Mouse (Mus musculus) midbrain, embryonic 16.5 days (tissue): ENCODE results near the gene Pmepa1. TPM values are rescaled to one million over a fixed set of nuclear protein-coding genes. Genes with fewer than 3 reads are reported as not detected.

Experiments
- ATAC-seq: fragments of 200-750 bp; cut with Nextera tagmentation; 2 replicates; pipeline ENCODE4 v1.8.0; 2017; ENCODE audit warnings: moderate TSS enrichment
- H3K27ac ChIP-seq: fragments of 300-500 bp; sonication (generic); 2 replicates; pipeline ENCODE4 v1.5.1; 2014; ENCODE audit warnings: mild to moderate bottlenecking, low read length, mixed read lengths
- H3K27me3 ChIP-seq: fragments of 300-500 bp; sonication (generic); 2 replicates; pipeline ENCODE4 v1.6.1; 2014; ENCODE audit warnings: low read depth, low read length, mixed read lengths; ENCODE audit not compliant: control insufficient read depth, insufficient read depth
- H3K36me3 ChIP-seq: fragments of 300-500 bp; sonication (generic); 2 replicates; pipeline ENCODE4 v1.6.1; 2014; ENCODE audit warnings: mild to moderate bottlenecking, low read length, moderate library complexity, mixed read lengths; ENCODE audit not compliant: control insufficient read depth, insufficient read depth
- H3K4me1 ChIP-seq: fragments of 300-500 bp; sonication (generic); 2 replicates; pipeline ENCODE4 v1.6.1; 2014; ENCODE audit warnings: mild to moderate bottlenecking, low read length, mixed read lengths; ENCODE audit not compliant: control insufficient read depth, insufficient read depth
- H3K4me2 ChIP-seq: fragments of 300-500 bp; sonication (generic); 2 replicates; pipeline ENCODE4 v1.6.1; 2014; ENCODE audit warnings: mild to moderate bottlenecking, low read length, mixed read lengths
- H3K4me3 ChIP-seq: fragments of 300-500 bp; sonication (generic); 2 replicates; pipeline ENCODE4 v1.5.1; 2014; ENCODE audit warnings: low read depth, mild to moderate bottlenecking, low read length, moderate library complexity, mixed read lengths
- H3K9ac ChIP-seq: fragments of 300-500 bp; sonication (generic); 2 replicates; pipeline ENCODE4 v1.6.1; 2014; ENCODE audit warnings: low read depth, low read length, mixed read lengths
- H3K9me3 ChIP-seq: fragments of 300-500 bp; sonication (generic); replicated peaks from 2 replicates; pipeline ENCODE4 v1.6.1; 2014; ENCODE audit warnings: mild to moderate bottlenecking, low read length, mixed read lengths; ENCODE audit not compliant: control insufficient read depth, poor library complexity, severe bottlenecking
- WGBS: fragments of 180-500 bp; shearing (Covaris S2); extraction: QIAGEN DNeasy Blood & Tissue Kit; methylation state at CpG from one replicate; pipeline ENCODE4 v1.1.7; 2014; 5-methylcytosine and 5-hydroxymethylcytosine counted together
- polyA plus RNA-seq: library from polyadenylated mRNA; unstranded; fragments of >200 nt; fragmentation: Nextera tagmentation; extraction: Ambion mirVana; gene quantifications from 2 replicates; pipeline ENCODE4 v1.2.1, GENCODE M21; 2015

Gene Pmepa1
- polyA plus RNA-seq, 1 experiment from 2014 or later, result 3.4 TPM

- WGBS, result 13% methylated on average over 12 of the region's 12 CpGs
- Histone ChIP-seq H3K27ac (no peak overlapping the region), H3K4me2 (no peak overlapping the region), H3K27me3 (no peaks in the 10 kb centered on the region), H3K36me3 (no peaks in the 10 kb centered on the region), H3K4me3 (no peak overlapping the region), H3K9me3 (no peaks in the 10 kb centered on the region), H3K9ac (no peak overlapping the region), H3K4me1 (peaks cover 24% of the 10 kb centered on the region)
- ATAC-seq, result peak; percentile 33
Measured at GRCm38 (mm10) chr2:173242874-173243273, 33.5 kb downstream of the Pmepa1 start.

- Histone ChIP-seq H3K27ac (no peak overlapping the region), H3K9me3 (no peaks in the 10 kb centered on the region), H3K36me3 (no peaks in the 10 kb centered on the region), H3K4me1 (peaks cover 31% of the 10 kb centered on the region), H3K9ac (peak overlapping the region; percentile 35; the same call in 1 of the 2 replicates), H3K4me3 (no peak overlapping the region), H3K4me2 (no peak overlapping the region), H3K27me3 (no peaks in the 10 kb centered on the region)
- 23% methylated on average over 9 of the region's 9 CpGs for WGBS
- no peak for ATAC-seq
Measured at GRCm38 (mm10) chr2:173240738-173241137, 35.6 kb downstream of the Pmepa1 start.

- Histone ChIP-seq H3K27me3 (no peaks in the 10 kb centered on the region), H3K4me3 (no peak overlapping the region), H3K9me3 (no peaks in the 10 kb centered on the region), H3K36me3 (no peaks in the 10 kb centered on the region), H3K4me1 (peaks cover 38% of the 10 kb centered on the region), H3K27ac (no peak overlapping the region; the same call in 1 of the 2 replicates), H3K4me2 (no peak overlapping the region), H3K9ac (peak overlapping the region; percentile 55)
- ATAC-seq, result no peak
- 6% methylated on average over 14 of the region's 14 CpGs for WGBS
Measured at GRCm38 (mm10) chr2:173238522-173238921, 37.8 kb downstream of the Pmepa1 start.

- 44% methylated on average over 8 of the region's 8 CpGs for WGBS
- no peak for ATAC-seq
- Histone ChIP-seq H3K4me2 (no peak overlapping the region), H3K9me3 (no peaks in the 10 kb centered on the region), H3K4me3 (no peak overlapping the region), H3K9ac (peak overlapping the region; percentile 40; the same call in 1 of the 2 replicates), H3K27ac (no peak overlapping the region), H3K36me3 (no peaks in the 10 kb centered on the region), H3K4me1 (peaks cover 30% of the 10 kb centered on the region), H3K27me3 (no peaks in the 10 kb centered on the region)
Measured at GRCm38 (mm10) chr2:173235435-173236332, 40.6 kb downstream of the Pmepa1 start.

GRCm38 (mm10) chr2:173232766-173233099 is 43.6 kb downstream of the Pmepa1 start:
- Histone ChIP-seq H3K4me2 (no peak overlapping the region), H3K27ac (no peak overlapping the region), H3K4me1 (peaks cover 20% of the 10 kb centered on the region), H3K9ac (no peak overlapping the region), H3K36me3 (peaks cover 3% of the 10 kb centered on the region; the same call in 1 of the 2 replicates), H3K27me3 (no peaks in the 10 kb centered on the region), H3K4me3 (no peak overlapping the region), H3K9me3 (no peaks in the 10 kb centered on the region)
- no peak for ATAC-seq
- WGBS, result 74% methylated on average over 8 of the region's 8 CpGs

GRCm38 (mm10) chr2:173232065-173232765 is 44.1 kb downstream of the Pmepa1 start:
- Histone ChIP-seq H3K9ac (no peak overlapping the region), H3K36me3 (peaks cover 3% of the 10 kb centered on the region; the same call in 1 of the 2 replicates), H3K9me3 (no peaks in the 10 kb centered on the region), H3K27ac (no peak overlapping the region), H3K4me2 (no peak overlapping the region), H3K4me3 (no peak overlapping the region), H3K4me1 (peaks cover 19% of the 10 kb centered on the region), H3K27me3 (no peaks in the 10 kb centered on the region)
- 77% methylated on average over 22 of the region's 22 CpGs for WGBS
- no peak for ATAC-seq

- Histone ChIP-seq H3K4me3 (no peak overlapping the region), H3K9me3 (no peaks in the 10 kb centered on the region), H3K27me3 (no peaks in the 10 kb centered on the region), H3K9ac (no peak overlapping the region), H3K36me3 (peaks cover 5% of the 10 kb centered on the region; the same call in 1 of the 2 replicates), H3K4me2 (no peak overlapping the region), H3K4me1 (peaks cover 5% of the 10 kb centered on the region), H3K27ac (peak overlapping the region; percentile 49; the same call in 1 of the 2 replicates)
- WGBS, result 4% methylated on average over 10 of the region's 10 CpGs
- ATAC-seq, result peak; percentile 72
Measured at GRCm38 (mm10) chr2:173229578-173230224, 46.6 kb downstream of the Pmepa1 start.

GRCm38 (mm10) chr2:173228567-173228966 is 47.8 kb downstream of the Pmepa1 start:
- no peak overlapping the region for H3K9ac ChIP-seq
- H3K9me3 ChIP-seq, result no peaks in the 10 kb centered on the region
- 95% methylated on average over 8 of the region's 8 CpGs for WGBS
- no peak for ATAC-seq
- H3K27me3 ChIP-seq, result no peaks in the 10 kb centered on the region
- no peak overlapping the region for H3K27ac ChIP-seq
- H3K4me1 ChIP-seq, result peaks cover 5% of the 10 kb centered on the region; the same call in 1 of the 2 replicates
- no peak overlapping the region for H3K4me3 ChIP-seq
- H3K4me2 ChIP-seq, result no peak overlapping the region
- peaks cover 5% of the 10 kb centered on the region; the same call in 1 of the 2 replicates for H3K36me3 ChIP-seq
